Mouse (Mus musculus) embryonic stem cell, embryonic (primary cell): ENCODE results near the gene Ticam1.

Experiments used
- CTCF ChIA-PET, 4 experiments: fragments of 300-600 bp in 2 of 4; fragments of 350-600 bp in 2 of 4; sonication (Branson Sonifier 250); formaldehyde crosslinking; loops; one replicate each; lab custom pipeline; 2022; ENCODE audit warnings: inconsistent platforms in 2 of 4; lab: Charles Lee
- POLR2A ChIA-PET, 4 experiments: fragments of 300-600 bp in 2 of 4; fragments of 350-600 bp in 2 of 4; sonication (Branson Sonifier 250); formaldehyde crosslinking; loops; one replicate each; lab custom pipeline; 2022; ENCODE audit warnings: antibody characterized with exemption in 4 of 4, inconsistent platforms in 1 of 4; lab: Charles Lee

The Ticam1 gene

GRCm38 (mm10) chr17:56282802-56283201 lies 6.2 kb upstream of the Ticam1 start:
- CTCF ChIA-PET, result interaction anchor here in 3 of 4 experiments (0.5 to 1.5 kb wide), 4 partner anchors 18 to 50 kb away, joined by 3 to 4 read pairs (median 3); no protein-coding TSS in a partner anchor

GRCm38 (mm10) chr17:56281193-56281592 lies 4.6 kb upstream of the Ticam1 start:
- POLR2A ChIA-PET, result interaction anchor here in 3 of 4 experiments (0.5 to 64.8 kb wide), 11 partner anchors 3 to 383 kb away, joined by 3 to 2494 read pairs (median 11); partner anchors contain the start of genes Arrdc5 (in 2 of the 3), Kdm4b (in 2 of the 3), Plin3 (in 2 of the 3) and Uhrf1 (in 2 of the 3)
- CTCF ChIA-PET, result interaction anchor here (0.8 to 2.2 kb wide), 7 partner anchors 9 to 52 kb away, joined by 3 to 11 read pairs (median 3); no protein-coding TSS in a partner anchor

More at GRCm38 (mm10) chr17:56282802-56283201, 6.2 kb upstream of the Ticam1 start:
- POLR2A ChIA-PET, result interaction anchor here in 3 of 4 experiments (0.8 to 64.8 kb wide), 9 partner anchors 2 to 246 kb away, joined by 3 to 2494 read pairs (median 12); partner anchors contain the start of genes Kdm4b (in 3 of the 3), Arrdc5 (in 2 of the 3), Plin3 (in 2 of the 3) and Uhrf1 (in 2 of the 3)

- ChIA-PET CTCF (interaction anchor here in 2 of 4 experiments (0.7 to 2.0 kb wide), 3 partner anchors 15 to 191 kb away, joined by 3 to 9 read pairs (median 3); no protein-coding TSS in a partner anchor), POLR2A (interaction anchor here in 3 of 4 experiments (0.6 to 64.8 kb wide), 10 partner anchors 5 to 457 kb away, joined by 3 to 2494 read pairs (median 10); partner anchors contain the start of genes Arrdc5 (in 2 of the 3), Kdm4b (in 2 of the 3), Plin3 (in 2 of the 3) and Uhrf1 (in 2 of the 3))
Observed at GRCm38 (mm10) chr17:56279481-56280155, 3.0 kb upstream of the Ticam1 start.

- ChIA-PET POLR2A (interaction anchor here in 3 of 4 experiments (0.6 to 64.8 kb wide), 11 partner anchors 6 to 199 kb away, joined by 3 to 2494 read pairs (median 4); partner anchors contain the start of genes Kdm4b (in 3 of the 3), Arrdc5 (in 2 of the 3), Plin3 (in 2 of the 3) and Uhrf1 (in 2 of the 3)), CTCF (interaction anchor here in 1 of 4 experiments (0.7 to 2.0 kb wide), 4 partner anchors 14 to 141 kb away, joined by 3 to 9 read pairs (median 4); no protein-coding TSS in a partner anchor)
Observed at GRCm38 (mm10) chr17:56278340-56278739, 1.8 kb upstream of the Ticam1 start.

GRCm38 (mm10) chr17:56277567-56277893 lies 944 bp upstream of the Ticam1 start:
- ChIA-PET POLR2A (interaction anchor here (0.7 to 64.8 kb wide), 17 partner anchors 7 to 556 kb away, joined by 3 to 2494 read pairs (median 5); partner anchors contain the start of genes Arrdc5 (in 2 of the 4), Kdm4b (in 2 of the 4), Plin3 (in 2 of the 4) and Fem1a (in 1 of the 4)), CTCF (interaction anchor here in 2 of 4 experiments (1.0 to 1.5 kb wide), 5 partner anchors 55 to 269 kb away, joined by 3 to 7 read pairs (median 4); no protein-coding TSS in a partner anchor)

GRCm38 (mm10) chr17:56275842-56276480 lies 625 bp downstream of the Ticam1 start:
- POLR2A ChIA-PET, result interaction anchor here in 3 of 4 experiments (0.6 to 64.8 kb wide), 38 partner anchors 9 to 397 kb away, joined by 3 to 2494 read pairs (median 5); partner anchors contain the start of genes Kdm4b (in 2 of the 3), Plin3 (in 2 of the 3), Ranbp3 (in 2 of the 3) and Arrdc5 (in 1 of the 3)
- CTCF ChIA-PET, result interaction anchor here in 3 of 4 experiments (0.6 to 1.5 kb wide), 16 partner anchors 12 to 443 kb away, joined by 3 to 10 read pairs (median 6); no protein-coding TSS in a partner anchor

GRCm38 (mm10) chr17:56273986-56274385 lies 2.6 kb downstream of the Ticam1 start:
- CTCF ChIA-PET, result no interaction called here

GRCm38 (mm10) chr17:56273482-56273881 lies 3.1 kb downstream of the Ticam1 start:
- CTCF ChIA-PET, result no interaction called here
- POLR2A ChIA-PET, result interaction anchor here in 2 of 4 experiments (1.4 to 64.8 kb wide), 2 partner anchors 14 to 28 kb away, joined by 3 to 2494 read pairs; partner anchors contain the start of genes Arrdc5 (in 1 of the 2), Kdm4b (in 1 of the 2), Plin3 (in 1 of the 2) and Ticam1 (in 1 of the 2)

More at GRCm38 (mm10) chr17:56273986-56274385, 2.6 kb downstream of the Ticam1 start:
- POLR2A ChIA-PET, result interaction anchor here (0.6 to 64.8 kb wide), 8 partner anchors 10 to 174 kb away, joined by 3 to 2494 read pairs (median 3); partner anchors contain the start of genes Plin3 (in 2 of the 4), Arrdc5 (in 1 of the 4), Fem1a (in 1 of the 4) and Kdm4b (in 1 of the 4)

- ChIA-PET POLR2A (interaction anchor here in 3 of 4 experiments (0.7 to 64.8 kb wide), 5 partner anchors 15 to 194 kb away, joined by 3 to 2494 read pairs (median 3); partner anchors contain the start of genes Arrdc5 (in 1 of the 3), Kdm4b (in 1 of the 3), Plin3 (in 1 of the 3) and Ticam1 (in 1 of the 3)), CTCF (no interaction called here)
Observed at GRCm38 (mm10) chr17:56272644-56273043, 3.9 kb downstream of the Ticam1 start.

GRCm38 (mm10) chr17:56271609-56272253 lies 4.9 kb downstream of the Ticam1 start:
- CTCF ChIA-PET, result no interaction called here
- POLR2A ChIA-PET, result interaction anchor here in 3 of 4 experiments (0.6 to 64.8 kb wide), 7 partner anchors 10 to 193 kb away, joined by 3 to 2494 read pairs (median 5); partner anchors contain the start of genes Arrdc5 (in 1 of the 3), Kdm4b (in 1 of the 3), Plin3 (in 1 of the 3) and Ticam1 (in 1 of the 3)

- ChIA-PET POLR2A (interaction anchor here in 3 of 4 experiments (1.1 to 64.8 kb wide), 10 partner anchors 7 to 55 kb away, joined by 3 to 2494 read pairs (median 6); partner anchors contain the start of genes Kdm4b (in 2 of the 3), Arrdc5 (in 1 of the 3), Plin3 (in 1 of the 3) and Ticam1 (in 1 of the 3)), CTCF (interaction anchor here in 1 of 4 experiments (0.5 kb wide), 1 partner anchor 280 kb away, joined by 4 read pairs; no protein-coding TSS in a partner anchor)
Observed at GRCm38 (mm10) chr17:56269741-56270140, 6.8 kb downstream of the Ticam1 start.

- ChIA-PET POLR2A (interaction anchor here in 2 of 4 experiments (1.2 to 64.8 kb wide), 7 partner anchors 10 to 56 kb away, joined by 3 to 2494 read pairs (median 6); partner anchors contain the start of genes Kdm4b (in 2 of the 2), Arrdc5 (in 1 of the 2), Plin3 (in 1 of the 2) and Ticam1 (in 1 of the 2)), CTCF (no interaction called here)
Observed at GRCm38 (mm10) chr17:56269153-56269630, 7.4 kb downstream of the Ticam1 start.

- CTCF ChIA-PET, result interaction anchor here in 3 of 4 experiments (0.6 to 2.0 kb wide), 7 partner anchors 11 to 287 kb away, joined by 3 to 5 read pairs (median 4); partner anchors contain the start of gene Ticam1 (in 1 of the 3)
- POLR2A ChIA-PET, result interaction anchor here (0.6 to 64.8 kb wide), 29 partner anchors 9 to 344 kb away, joined by 3 to 2494 read pairs (median 4); partner anchors contain the start of genes Ticam1 (in 3 of the 4), Arrdc5 (in 2 of the 4), Fem1a (in 2 of the 4) and Plin3 (in 2 of the 4)
Observed at GRCm38 (mm10) chr17:56266271-56266670, 10.3 kb downstream of the Ticam1 start.

GRCm38 (mm10) chr17:56265869-56266268 lies 10.7 kb downstream of the Ticam1 start:
- ChIA-PET CTCF (interaction anchor here in 3 of 4 experiments (0.5 to 2.3 kb wide), 10 partner anchors 10 to 287 kb away, joined by 3 to 9 read pairs (median 4); partner anchors contain the start of genes Kdm4b (in 1 of the 3) and Ticam1 (in 1 of the 3)), POLR2A (interaction anchor here (0.7 to 64.8 kb wide), 27 partner anchors 10 to 361 kb away, joined by 3 to 2494 read pairs (median 6); partner anchors contain the start of genes Ticam1 (in 3 of the 4), Arrdc5 (in 2 of the 4), Dpp9 (in 2 of the 4) and Fem1a (in 2 of the 4))

- ChIA-PET CTCF (interaction anchor here (0.5 to 3.4 kb wide), 42 partner anchors 9 to 558 kb away, joined by 3 to 26 read pairs (median 4); partner anchors contain the start of genes Ticam1 (in 2 of the 4), Dpp9 (in 1 of the 4) and Kdm4b (in 1 of the 4)), POLR2A (interaction anchor here (0.6 to 64.8 kb wide), 39 partner anchors 9 to 408 kb away, joined by 3 to 2494 read pairs (median 6); partner anchors contain the start of genes Dpp9 (in 3 of the 4), Arrdc5 (in 2 of the 4), Kdm4b (in 2 of the 4) and Plin3 (in 2 of the 4))
Observed at GRCm38 (mm10) chr17:56265011-56265410, 11.6 kb downstream of the Ticam1 start.
